In genomic region chr4:133632483-133633327, GRCm38 (mm10) we compare ENCODE assay signal across 8 mouse cellular contexts. TPM values are rescaled to one million over a fixed set of nuclear protein-coding genes. Genes with fewer than 3 reads are reported as not detected.
A peak's percentile ranks its signal among the peaks of the same experiment; 100 is the strongest.
DNase-seq lines count a peak whose midpoint lies in the region; ATAC-seq and TF ChIP-seq lines count a peak whose summit lies in the region.

No protein-coding gene starts in this region.

- TF ChIP-seq CTCF in kidney, adult 2 months (conservative IDR thresholded peaks at IDR 0.05; ENCODE audit: insufficient read depth, insufficient read length, low read depth, low read length), result no peak
- no peak for TF ChIP-seq CTCF in E14TG2a.4 (conservative IDR thresholded peaks at IDR 0.05; ENCODE audit: low read length)

- peak overlapping the region; percentile 49 for H3K27ac ChIP-seq in kidney, adult 2 months (ENCODE audit: insufficient read depth, low read depth, low read length)
- peak overlapping the region; percentile 82 for H3K27ac ChIP-seq in heart, embryonic 15.5 days
- peak overlapping the region; percentile 69; the same call in 1 of the 2 replicates for H3K27ac ChIP-seq in limb, embryonic 12.5 days
- no peak overlapping the region for H3K27ac ChIP-seq in neural tube, embryonic 12.5 days

- TF ChIP-seq POLR2A in kidney, adult 2 months (IDR thresholded peaks at IDR 0.05; ENCODE audit: low read depth, low read length), result no peak

- H3K9me3 ChIP-seq in E14TG2a.4 (ENCODE audit: low read length), result no peaks in the 10 kb centered on the region
- no peaks in the 10 kb centered on the region for H3K9me3 ChIP-seq in heart, embryonic 15.5 days (replicated peaks)
- no peaks in the 10 kb centered on the region for H3K9me3 ChIP-seq in limb, embryonic 12.5 days
- H3K9me3 ChIP-seq in neural tube, embryonic 12.5 days, result no peaks in the 10 kb centered on the region

- peak; percentile 51 for DNase-seq in kidney, adult 2 months
- DNase-seq in kidney, postnatal 14 days, result no peak
- DNase-seq in cerebellum, adult 8-10 months, result peak; percentile 58
- DNase-seq in right cerebral cortex, postnatal 10 days (ENCODE audit: low spot score in 2 of 2), result no peak

- H3K36me3 ChIP-seq in kidney, adult 2 months (ENCODE audit: control insufficient read depth, insufficient read depth, low read length), result no peaks in the 10 kb centered on the region
- H3K36me3 ChIP-seq in E14TG2a.4 (ENCODE audit: insufficient read depth, low read length), result peaks cover 31% of the 10 kb centered on the region
- H3K36me3 ChIP-seq in heart, embryonic 15.5 days, result no peaks in the 10 kb centered on the region
- peaks cover 8% of the 10 kb centered on the region; the same call in 1 of the 2 replicates for H3K36me3 ChIP-seq in limb, embryonic 12.5 days
- no peaks in the 10 kb centered on the region for H3K36me3 ChIP-seq in neural tube, embryonic 12.5 days

- no peaks in the 10 kb centered on the region for H3K4me1 ChIP-seq in kidney, adult 2 months (ENCODE audit: control insufficient read depth, insufficient read depth, low read length)
- H3K4me1 ChIP-seq in E14TG2a.4 (replicated peaks; ENCODE audit: low read depth, low read length), result peaks cover 65% of the 10 kb centered on the region
- peaks cover 30% of the 10 kb centered on the region for H3K4me1 ChIP-seq in heart, embryonic 15.5 days (replicated peaks)
- peaks cover 23% of the 10 kb centered on the region for H3K4me1 ChIP-seq in limb, embryonic 12.5 days (replicated peaks)
- H3K4me1 ChIP-seq in neural tube, embryonic 12.5 days, result peaks cover 18% of the 10 kb centered on the region

- H3K4me2 ChIP-seq in heart, embryonic 15.5 days, result peak overlapping the region; percentile 85
- H3K4me2 ChIP-seq in limb, embryonic 12.5 days, result peak overlapping the region; percentile 72
- H3K4me2 ChIP-seq in neural tube, embryonic 12.5 days (replicated peaks), result peak overlapping the region; percentile 89

- H3K9ac ChIP-seq in heart, embryonic 15.5 days, result peak overlapping the region; percentile 95
- peak overlapping the region; percentile 89 for H3K9ac ChIP-seq in limb, embryonic 12.5 days (replicated peaks)
- peak overlapping the region; percentile 88 for H3K9ac ChIP-seq in neural tube, embryonic 12.5 days

- WGBS in kidney, adult 2 months, result 8% methylated on average over 68 of the region's 69 CpGs
- WGBS in heart, embryonic 15.5 days, result 2% methylated on average over 67 of the region's 69 CpGs
- 2% methylated on average over 56 of the region's 69 CpGs for WGBS in limb, embryonic 12.5 days
- WGBS in neural tube, embryonic 12.5 days, result 1% methylated on average over 61 of the region's 69 CpGs

- peak overlapping the region; percentile 90 for H3K4me3 ChIP-seq in kidney, adult 2 months (ENCODE audit: insufficient read depth, low read depth, low read length)
- peak overlapping the region; percentile 88 for H3K4me3 ChIP-seq in E14TG2a.4 (replicated peaks; ENCODE audit: low read length)
- H3K4me3 ChIP-seq in heart, embryonic 15.5 days, result peak overlapping the region; percentile 81
- peak overlapping the region; percentile 86 for H3K4me3 ChIP-seq in limb, embryonic 12.5 days (replicated peaks)
- peak overlapping the region; percentile 76 for H3K4me3 ChIP-seq in neural tube, embryonic 12.5 days

- no peaks in the 10 kb centered on the region for H3K27me3 ChIP-seq in kidney, adult 2 months (replicated peaks; ENCODE audit: control insufficient read depth, insufficient read depth, low read length)
- H3K27me3 ChIP-seq in E14TG2a.4 (ENCODE audit: insufficient read depth, low read length), result no peaks in the 10 kb centered on the region
- H3K27me3 ChIP-seq in heart, embryonic 15.5 days, result no peaks in the 10 kb centered on the region
- no peaks in the 10 kb centered on the region for H3K27me3 ChIP-seq in limb, embryonic 12.5 days
- no peaks in the 10 kb centered on the region for H3K27me3 ChIP-seq in neural tube, embryonic 12.5 days (replicated peaks)

- peak; percentile 61 for ATAC-seq in heart, embryonic 15.5 days (replicated peaks; ENCODE audit: insufficient number of reproducible peaks, insufficient read depth, low FRiP score, low read depth)
- ATAC-seq in limb, embryonic 12.5 days (ENCODE audit: insufficient number of reproducible peaks, insufficient read depth, low FRiP score, low TSS enrichment, low read depth), result peak; percentile 60
- peak; percentile 53 for ATAC-seq in neural tube, embryonic 12.5 days (ENCODE audit: low FRiP score, low read depth)

RNA-seq across cellular contexts. Expression of gene Zdhhc18, which starts 17.2 kb away (rescaled TPM):
- polyA plus RNA-seq in kidney, adult 2 months (2012; rRNA removed), result 28.7 and 31.6 TPM in 2 replicates
- polyA plus RNA-seq in heart, embryonic 15.5 days (2015; fragmentation: Nextera tagmentation; extraction: Ambion mirVana), result 4.6 and 9.4 TPM in 2 replicates
- 4.0 and 7.1 TPM in 2 replicates for polyA plus RNA-seq in limb, embryonic 12.5 days (2016; fragmentation: Nextera tagmentation; extraction: Ambion mirVana)
- polyA plus RNA-seq in neural tube, embryonic 12.5 days (2016; fragmentation: Nextera tagmentation; extraction: Ambion mirVana), result 9.9 and 11.5 TPM in 2 replicates

RNA-seq across cellular contexts. Expression of gene Sfn, which starts 30.7 kb away (rescaled TPM):
- polyA plus RNA-seq in kidney, adult 2 months (2012; rRNA removed), result 7.2 and 7.6 TPM in 2 replicates
- polyA plus RNA-seq in heart, embryonic 15.5 days (2015; fragmentation: Nextera tagmentation; extraction: Ambion mirVana), result 3.0 and 25.1 TPM in 2 replicates
- 37.2 and 43.3 TPM in 2 replicates for polyA plus RNA-seq in limb, embryonic 12.5 days (2016; fragmentation: Nextera tagmentation; extraction: Ambion mirVana)
- polyA plus RNA-seq in neural tube, embryonic 12.5 days (2016; fragmentation: Nextera tagmentation; extraction: Ambion mirVana), result 8.3 and 9.5 TPM in 2 replicates

RNA-seq across cellular contexts. Expression of gene Pigv, which starts 39.7 kb away (rescaled TPM):
- polyA plus RNA-seq in kidney, adult 2 months (2012; rRNA removed), result 15.8 and 16.2 TPM in 2 replicates
- polyA plus RNA-seq in heart, embryonic 15.5 days (2015; fragmentation: Nextera tagmentation; extraction: Ambion mirVana), result 11.8 and 14.6 TPM in 2 replicates
- 16.3 and 21.6 TPM in 2 replicates for polyA plus RNA-seq in limb, embryonic 12.5 days (2016; fragmentation: Nextera tagmentation; extraction: Ambion mirVana)
- 16.4 and 16.9 TPM in 2 replicates for polyA plus RNA-seq in neural tube, embryonic 12.5 days (2016; fragmentation: Nextera tagmentation; extraction: Ambion mirVana)

RNA-seq across cellular contexts. Expression of gene Gpn2, which starts 48.5 kb away (rescaled TPM):
- polyA plus RNA-seq in kidney, adult 2 months (2012; rRNA removed), result 26.7 and 31.4 TPM in 2 replicates
- polyA plus RNA-seq in heart, embryonic 15.5 days (2015; fragmentation: Nextera tagmentation; extraction: Ambion mirVana), result 10.4 and 11.8 TPM in 2 replicates
- polyA plus RNA-seq in limb, embryonic 12.5 days (2016; fragmentation: Nextera tagmentation; extraction: Ambion mirVana), result 21.3 and 23.2 TPM in 2 replicates
- polyA plus RNA-seq in neural tube, embryonic 12.5 days (2016; fragmentation: Nextera tagmentation; extraction: Ambion mirVana), result 22.7 and 24.7 TPM in 2 replicates

RNA-seq across cellular contexts. Expression of gene Gpatch3, which starts 58.2 kb away (rescaled TPM):
- polyA plus RNA-seq in kidney, adult 2 months (2012; rRNA removed), result 3.8 and 4.6 TPM in 2 replicates
- polyA plus RNA-seq in heart, embryonic 15.5 days (2015; fragmentation: Nextera tagmentation; extraction: Ambion mirVana), result 3.8 and 4.8 TPM in 2 replicates
- 11.7 and 12.0 TPM in 2 replicates for polyA plus RNA-seq in limb, embryonic 12.5 days (2016; fragmentation: Nextera tagmentation; extraction: Ambion mirVana)
- polyA plus RNA-seq in neural tube, embryonic 12.5 days (2016; fragmentation: Nextera tagmentation; extraction: Ambion mirVana), result 11.7 and 13.7 TPM in 2 replicates

Comparison
In these comparisons a context has a peak if more than half of its experiments do, and no peak if none do; other contexts are left out.
1. DNase-seq: peak in kidney, adult 2 months (single experiment) and cerebellum, adult 8-10 months (single experiment); none in kidney, postnatal 14 days (single experiment) and right cerebral cortex, postnatal 10 days (0 of 2).
2. Peak in every context shown above with its lines, with median percentiles within 50 percentile points of each other: H3K4me3 ChIP-seq, ATAC-seq, H3K4me2 ChIP-seq and H3K9ac ChIP-seq.